Mouse (Mus musculus): ENCODE measurements around the gene Jakmip3.

DNA sequence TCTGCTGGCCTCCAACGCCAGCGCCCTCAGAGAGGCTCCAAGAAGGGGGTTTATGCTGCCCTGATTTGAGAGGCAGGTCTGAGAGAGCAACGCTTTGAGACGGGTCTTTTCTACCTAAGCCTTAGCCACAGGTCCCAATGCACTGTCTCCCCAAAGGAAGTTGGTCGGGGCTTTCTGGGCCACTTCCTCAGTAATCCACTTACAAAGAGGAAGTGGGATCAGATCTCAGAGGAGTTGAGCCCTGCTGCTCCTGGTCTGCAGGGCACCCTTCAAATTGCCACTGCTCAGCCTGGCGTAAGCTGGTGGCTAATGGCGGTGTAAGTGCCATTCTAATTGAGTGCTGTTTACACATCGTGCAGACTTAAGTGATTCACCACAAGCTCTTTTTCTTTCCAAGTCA lies 191.0 kb downstream of the Jakmip3 start:
- TF ChIP-seq GATA1 (IDR thresholded peaks at IDR 0.05; ENCODE audit: low read length), result no peak
- TF ChIP-seq TAL1 (IDR thresholded peaks at IDR 0.05; ENCODE audit: low read length), result no peak
